Mouse (Mus musculus): ENCODE data around the gene AY358078.
"Not testable (repeated sequence)": the region's sequence is repeated elsewhere in the genome, so short reads cannot be mapped to it uniquely, and the experiment has no call there.

AY358078 gene

GRCm38 (mm10) chr14:51799746-51800145 lies at the start of gene AY358078:
TSS of gene AY358078 (plus strand) at chr14:51800046.
- DNase-seq (ENCODE audit: low read depth, low spot score): no peak

GRCm38 (mm10) chr14:51755944-51756343 lies 43.9 kb upstream of the AY358078 start:
- DNase-seq (ENCODE audit: low read depth, low spot score): no peak

GRCm38 (mm10) chr14:51771378-51771777 lies 28.5 kb upstream of the AY358078 start:
- DNase-seq (ENCODE audit: low read depth, low spot score): not testable (repeated sequence)

- no peak for DNase-seq (ENCODE audit: low read depth, low spot score)
Observed at GRCm38 (mm10) chr14:51773490-51773889, 26.4 kb upstream of the AY358078 start, which contains the start of gene Ang4. TSS of gene Ang4 (minus strand) at chr14:51773590.

GRCm38 (mm10) chr14:51777791-51778190 lies 22.1 kb upstream of the AY358078 start:
- no peak for DNase-seq (ENCODE audit: low read depth, low spot score)

GRCm38 (mm10) chr14:51778865-51779481 lies 20.9 kb upstream of the AY358078 start:
- no peak for DNase-seq (ENCODE audit: low read depth, low spot score)

GRCm38 (mm10) chr14:51786335-51786734 lies 13.5 kb upstream of the AY358078 start:
- DNase-seq (ENCODE audit: low read depth, low spot score): no peak

- DNase-seq (ENCODE audit: low read depth, low spot score): no peak
Observed at GRCm38 (mm10) chr14:51787061-51787460, 12.8 kb upstream of the AY358078 start.

GRCm38 (mm10) chr14:51789196-51789595 lies 10.7 kb upstream of the AY358078 start:
- DNase-seq (ENCODE audit: low read depth, low spot score): no peak

GRCm38 (mm10) chr14:51794106-51794505 lies 5.7 kb upstream of the AY358078 start:
- DNase-seq (ENCODE audit: low read depth, low spot score): no peak

- DNase-seq (ENCODE audit: low read depth, low spot score): no peak
Observed at GRCm38 (mm10) chr14:51826625-51827024, 26.8 kb downstream of the AY358078 start.

GRCm38 (mm10) chr14:51827842-51828241 lies 28.0 kb downstream of the AY358078 start:
- not testable (repeated sequence) for DNase-seq (ENCODE audit: low read depth, low spot score)

GRCm38 (mm10) chr14:51829188-51829587 lies 29.3 kb downstream of the AY358078 start:
- no peak for DNase-seq (ENCODE audit: low read depth, low spot score)

GRCm38 (mm10) chr14:51838480-51838879 lies 38.6 kb downstream of the AY358078 start:
- not testable (repeated sequence) for DNase-seq (ENCODE audit: low read depth, low spot score)

- DNase-seq (ENCODE audit: low read depth, low spot score): no peak
Observed at GRCm38 (mm10) chr14:51842250-51842649, 42.4 kb downstream of the AY358078 start.

- no peak for DNase-seq (ENCODE audit: low read depth, low spot score)
Observed at GRCm38 (mm10) chr14:51842781-51843180, 42.9 kb downstream of the AY358078 start.

GRCm38 (mm10) chr14:51843882-51844281 lies 44.0 kb downstream of the AY358078 start:
- DNase-seq (ENCODE audit: low read depth, low spot score): no peak

GRCm38 (mm10) chr14:51846566-51846965 lies 46.7 kb downstream of the AY358078 start:
- DNase-seq (ENCODE audit: low read depth, low spot score): no peak

- not testable (repeated sequence) for DNase-seq (ENCODE audit: low read depth, low spot score)
Observed at GRCm38 (mm10) chr14:51851006-51851405, 51.2 kb downstream of the AY358078 start.

GRCm38 (mm10) chr14:51853399-51853798 lies 53.6 kb downstream of the AY358078 start, which contains the start of gene Ear6:
TSS of gene Ear6 (plus strand) at chr14:51853699.
- no peak for DNase-seq (ENCODE audit: low read depth, low spot score)

GRCm38 (mm10) chr14:51855280-51855679 lies 55.4 kb downstream of the AY358078 start:
- DNase-seq (ENCODE audit: low read depth, low spot score): not testable (repeated sequence)

- DNase-seq (ENCODE audit: low read depth, low spot score): not testable (repeated sequence)
Observed at GRCm38 (mm10) chr14:51863603-51864002, 63.8 kb downstream of the AY358078 start.

- DNase-seq (ENCODE audit: low read depth, low spot score): no peak
Observed at GRCm38 (mm10) chr14:51870756-51871155, 70.9 kb downstream of the AY358078 start.

GRCm38 (mm10) chr14:51871741-51872140 lies 71.9 kb downstream of the AY358078 start:
- no peak for DNase-seq (ENCODE audit: low read depth, low spot score)

All from retina, postnatal 7 days (tissue).